Mouse (Mus musculus): ENCODE data around the gene Trmt10c.
"Not testable (repeated sequence)": the region's sequence is repeated elsewhere in the genome, so short reads cannot be mapped to it uniquely, and the experiment has no call there.

Trmt10c gene

GRCm38 (mm10) chr16:56037138-56038010 is at the start of gene Trmt10c:
Gene Trmt10c, minus strand, starts transcription at chr16:56037819.
- DNase-seq (ENCODE audit: extremely low spot score, low spot score), result peak; percentile 97

GRCm38 (mm10) chr16:56086336-56086735 is 48.7 kb upstream of the Trmt10c start:
- DNase-seq (ENCODE audit: extremely low spot score, low spot score), result no peak

GRCm38 (mm10) chr16:56081691-56082090 is 44.1 kb upstream of the Trmt10c start:
- no peak for DNase-seq (ENCODE audit: extremely low spot score, low spot score)

- DNase-seq (ENCODE audit: extremely low spot score, low spot score), result no peak
Measured at GRCm38 (mm10) chr16:56079419-56079818, 41.8 kb upstream of the Trmt10c start.

GRCm38 (mm10) chr16:56076121-56076869 is 38.7 kb upstream of the Trmt10c start:
- no peak for DNase-seq (ENCODE audit: extremely low spot score, low spot score)

- DNase-seq (ENCODE audit: extremely low spot score, low spot score), result peak; percentile 95
Measured at GRCm38 (mm10) chr16:56075222-56076111, 37.8 kb upstream of the Trmt10c start.

GRCm38 (mm10) chr16:56074565-56074964 is 36.9 kb upstream of the Trmt10c start:
- no peak for DNase-seq (ENCODE audit: extremely low spot score, low spot score)

- no peak for DNase-seq (ENCODE audit: extremely low spot score, low spot score)
Measured at GRCm38 (mm10) chr16:56074122-56074521, 36.5 kb upstream of the Trmt10c start.

GRCm38 (mm10) chr16:56073150-56073549 is 35.5 kb upstream of the Trmt10c start:
- not testable (repeated sequence) for DNase-seq (ENCODE audit: extremely low spot score, low spot score)

GRCm38 (mm10) chr16:56072533-56072932 is 34.9 kb upstream of the Trmt10c start:
- DNase-seq (ENCODE audit: extremely low spot score, low spot score), result no peak

- DNase-seq (ENCODE audit: extremely low spot score, low spot score), result no peak
Measured at GRCm38 (mm10) chr16:56071317-56072232, 34.0 kb upstream of the Trmt10c start.

GRCm38 (mm10) chr16:56068523-56069070 is 31.0 kb upstream of the Trmt10c start:
- DNase-seq (ENCODE audit: extremely low spot score, low spot score), result no peak

GRCm38 (mm10) chr16:56066113-56066512 is 28.5 kb upstream of the Trmt10c start:
- no peak for DNase-seq (ENCODE audit: extremely low spot score, low spot score)

GRCm38 (mm10) chr16:56064334-56064990 is 26.8 kb upstream of the Trmt10c start:
- DNase-seq (ENCODE audit: extremely low spot score, low spot score), result peak; percentile 73

GRCm38 (mm10) chr16:56062981-56063380 is 25.4 kb upstream of the Trmt10c start:
- no peak for DNase-seq (ENCODE audit: extremely low spot score, low spot score)

GRCm38 (mm10) chr16:56061995-56062594 is 24.5 kb upstream of the Trmt10c start:
- DNase-seq (ENCODE audit: extremely low spot score, low spot score), result no peak

- DNase-seq (ENCODE audit: extremely low spot score, low spot score), result no peak
Measured at GRCm38 (mm10) chr16:56058151-56058550, 20.5 kb upstream of the Trmt10c start.

GRCm38 (mm10) chr16:56056944-56057590 is 19.4 kb upstream of the Trmt10c start:
- DNase-seq (ENCODE audit: extremely low spot score, low spot score), result no peak

- DNase-seq (ENCODE audit: extremely low spot score, low spot score), result no peak
Measured at GRCm38 (mm10) chr16:56055911-56056310, 18.3 kb upstream of the Trmt10c start.

Measured in neural tube, embryonic 10.5 days (tissue).